Mouse (Mus musculus) kidney, adult 2 months (tissue): ENCODE results near the gene Iqck. TPM values are rescaled to one million over a fixed set of nuclear protein-coding genes. Genes with fewer than 3 reads are reported as not detected.

ENCODE experiments used
- DNase-seq: peaks from one replicate; pipeline ENCODE4 v3.0.0; 2021
- H3K27ac ChIP-seq: fragments of 200-500 bp; 2 replicates; pipeline ENCODE4 v1.5.1; 2012; ENCODE audit warnings: low read depth, low read length, control low read depth, inconsistent platforms; ENCODE audit not compliant: insufficient read depth
- H3K27me3 ChIP-seq: fragments of 200-500 bp; replicated peaks from 2 replicates; pipeline ENCODE4 v1.6.1; 2012; ENCODE audit warnings: mild to moderate bottlenecking, moderate library complexity, low read length, inconsistent platforms; ENCODE audit not compliant: control insufficient read depth, insufficient read depth
- H3K36me3 ChIP-seq: fragments of 200-500 bp; 2 replicates; pipeline ENCODE4 v1.6.1; 2012; ENCODE audit warnings: mild to moderate bottlenecking, moderate library complexity, low read length, inconsistent platforms; ENCODE audit not compliant: control insufficient read depth, insufficient read depth
- H3K4me1 ChIP-seq: fragments of 200-500 bp; 2 replicates; pipeline ENCODE4 v1.6.1; 2011; ENCODE audit warnings: low read length; ENCODE audit not compliant: control insufficient read depth, insufficient read depth
- H3K4me3 ChIP-seq: fragments of 200-500 bp; 2 replicates; pipeline ENCODE4 v1.5.1; 2011; ENCODE audit warnings: mild to moderate bottlenecking, low read depth, low read length, control low read depth; ENCODE audit not compliant: insufficient read depth
- CTCF ChIP-seq: fragments of 200-500 bp; conservative IDR thresholded peaks from 2 replicates; pipeline ENCODE4 v1.5.1; 2011; ENCODE audit warnings: low read depth, mild to moderate bottlenecking, control low read depth, low read length, moderate library complexity, mixed read lengths; ENCODE audit not compliant: insufficient read depth, insufficient read length
- POLR2A ChIP-seq: fragments of 200-500 bp; IDR thresholded peaks from one replicate; pipeline ENCODE4 v1.6.1; 2011; ENCODE audit warnings: low read depth, low read length, control low read depth
- WGBS: fragments of 180-500 bp; shearing (Covaris S2); methylation state at CpG from one replicate; pipeline ENCODE4 v1.1.7; 2018; 5-methylcytosine and 5-hydroxymethylcytosine counted together
- polyA plus RNA-seq: library from polyadenylated mRNA; depleted of rRNA; stranded (reverse); fragments of >200 nt; gene quantifications from 2 replicates; pipeline ENCODE4 v1.2.3, GENCODE M21; 2012

The Iqck gene
- polyA plus RNA-seq, 1 experiment: 2.0 TPM

GRCm38 (mm10) chr7:118991341-118991884 is 135.9 kb downstream of the Iqck start:
- TF ChIP-seq CTCF (no peak), POLR2A (no peak)
- H3K27me3 ChIP-seq: no peaks in the 10 kb centered on the region
- DNase-seq: no peak
- WGBS: 74% methylated on average over 4 of the region's 4 CpGs
- no peaks in the 10 kb centered on the region for H3K4me1 ChIP-seq
- H3K27ac ChIP-seq: no peak overlapping the region
- no peak overlapping the region for H3K4me3 ChIP-seq
- no peaks in the 10 kb centered on the region for H3K36me3 ChIP-seq

DNA sequence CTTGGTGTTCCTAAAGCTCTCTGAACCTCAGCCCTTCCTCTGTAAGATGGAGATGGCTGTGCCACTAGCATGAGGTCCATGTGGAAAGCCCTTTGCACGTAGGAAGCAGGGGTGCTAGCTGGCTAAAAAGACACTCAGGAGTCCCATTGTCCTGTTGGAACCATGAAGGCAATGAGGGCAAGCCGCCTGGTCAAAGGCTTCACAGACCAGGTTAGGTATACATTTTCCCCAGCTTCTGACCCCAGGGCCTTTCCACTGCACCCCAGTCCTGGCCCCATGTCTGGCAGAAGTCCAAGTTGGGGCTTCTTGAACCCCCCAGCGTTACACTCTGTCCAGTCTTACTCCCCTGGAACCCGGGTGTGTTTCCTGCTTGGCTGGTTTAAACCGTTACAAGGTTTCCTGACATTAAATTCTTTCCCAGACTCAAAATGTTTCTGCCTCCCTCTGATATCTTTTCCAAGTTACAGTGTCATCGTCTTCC is 136.6 kb downstream of the Iqck start:
- no peaks in the 10 kb centered on the region for H3K4me1 ChIP-seq
- WGBS: 46% methylated on average over 6 of the region's 6 CpGs
- no peak for TF ChIP-seq POLR2A
- TF ChIP-seq CTCF: no peak
- no peaks in the 10 kb centered on the region for H3K27me3 ChIP-seq
- H3K4me3 ChIP-seq: no peak overlapping the region
- H3K36me3 ChIP-seq: no peaks in the 10 kb centered on the region
- no peak overlapping the region for H3K27ac ChIP-seq
- DNase-seq: no peak

GRCm38 (mm10) chr7:118992623-118993405 is 137.3 kb downstream of the Iqck start:
- no peaks in the 10 kb centered on the region for H3K27me3 ChIP-seq
- WGBS: 51% methylated on average over 13 of the region's 13 CpGs
- no peak for DNase-seq
- TF ChIP-seq POLR2A (no peak), CTCF (no peak)
- no peak overlapping the region for H3K4me3 ChIP-seq
- no peaks in the 10 kb centered on the region for H3K36me3 ChIP-seq
- H3K4me1 ChIP-seq: no peaks in the 10 kb centered on the region
- H3K27ac ChIP-seq: no peak overlapping the region

GRCm38 (mm10) chr7:118993597-118994230 is 138.2 kb downstream of the Iqck start:
- TF ChIP-seq CTCF (no peak), POLR2A (no peak)
- peak overlapping the region; percentile 60 for H3K4me3 ChIP-seq
- no peak overlapping the region for H3K27ac ChIP-seq
- H3K27me3 ChIP-seq: no peaks in the 10 kb centered on the region
- WGBS: 9% methylated on average over 26 of the region's 26 CpGs
- H3K36me3 ChIP-seq: no peaks in the 10 kb centered on the region
- no peak for DNase-seq
- no peaks in the 10 kb centered on the region for H3K4me1 ChIP-seq

DNA sequence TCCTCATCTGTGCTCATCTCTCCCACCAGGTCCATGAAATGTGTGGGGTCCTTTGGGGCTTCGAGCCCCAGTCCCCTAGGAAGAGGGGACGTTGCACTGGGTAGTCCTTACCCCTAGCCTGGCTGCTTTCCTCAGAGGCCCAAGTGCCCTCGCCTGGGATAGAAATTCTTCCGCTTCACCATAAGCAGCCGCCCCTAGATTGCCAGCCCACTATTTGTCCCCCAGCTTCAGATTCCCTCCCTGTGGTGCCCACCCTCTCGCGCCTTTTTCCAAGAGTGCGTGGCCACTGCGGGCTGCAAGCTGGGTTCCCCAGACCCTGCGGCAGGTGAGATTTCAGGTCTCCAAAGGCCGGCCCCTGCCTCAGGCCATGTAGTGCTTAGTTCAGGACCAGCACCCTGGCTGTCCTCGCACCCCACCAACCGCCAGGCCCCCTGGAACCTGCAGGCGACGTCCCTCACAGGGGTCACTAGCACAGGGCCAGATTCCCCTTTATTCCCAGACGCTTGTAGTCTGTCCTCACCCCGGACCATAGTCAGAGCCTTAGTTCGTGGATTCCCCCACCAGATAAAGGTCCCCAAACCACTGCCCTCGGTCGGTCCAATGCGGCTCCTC is 138.8 kb downstream of the Iqck start:
- 6% methylated on average over 21 of the region's 21 CpGs for WGBS
- Histone ChIP-seq H3K27me3 (no peaks in the 10 kb centered on the region), H3K36me3 (no peaks in the 10 kb centered on the region), H3K27ac (no peak overlapping the region), H3K4me3 (peak overlapping the region; percentile 60), H3K4me1 (no peaks in the 10 kb centered on the region)
- no peak for DNase-seq
- TF ChIP-seq CTCF: no peak

- no peaks in the 10 kb centered on the region for H3K4me1 ChIP-seq
- H3K4me3 ChIP-seq: peak within 1 kb of the TSS; percentile 60
- H3K27me3 ChIP-seq: no peaks in the 10 kb centered on the region
- peak; percentile 88 for DNase-seq
- no peak within 1 kb of the TSS for H3K27ac ChIP-seq
- 1% methylated on average over 44 of the region's 44 CpGs for WGBS
- TF ChIP-seq POLR2A: no peak
- TF ChIP-seq CTCF: no peak
- H3K36me3 ChIP-seq: no peaks in the 10 kb centered on the region
These were observed 139.5 kb downstream of the Iqck start, which contains the start of gene Gprc5b for GRCm38 (mm10) chr7:118995007-118995406. TSS of gene Gprc5b (minus strand) at chr7:118995211.

GRCm38 (mm10) chr7:118995671-118996070 is 140.1 kb downstream of the Iqck start:
- H3K36me3 ChIP-seq: no peaks in the 10 kb centered on the region
- no peaks in the 10 kb centered on the region for H3K27me3 ChIP-seq
- no peak for TF ChIP-seq CTCF
- TF ChIP-seq POLR2A: no peak
- no peaks in the 10 kb centered on the region for H3K4me1 ChIP-seq
- H3K4me3 ChIP-seq: no peak overlapping the region
- no peak overlapping the region for H3K27ac ChIP-seq
- WGBS: 13% methylated on average over 14 of the region's 14 CpGs
- DNase-seq: no peak
